Mouse (Mus musculus): ENCODE results near the gene Zfp46. TPM values are rescaled to one million over a fixed set of nuclear protein-coding genes. Genes with fewer than 3 reads are reported as not detected.
A peak's percentile ranks its signal among the peaks of the same experiment; 100 is the strongest.

Zfp46 gene
- 1.6 and 1.9 TPM in 2 replicates for polyA plus RNA-seq (2015; fragmentation: Nextera tagmentation; extraction: Ambion mirVana)

- Histone ChIP-seq H3K9ac (replicated peaks) (peak within 1 kb of the TSS; percentile 72), H3K4me2 (ENCODE audit: low read depth, low read length) (peak within 1 kb of the TSS; percentile 91), H3K9me3 (ENCODE audit: low read length) (no peaks in the 10 kb centered on the region), H3K27me3 (ENCODE audit: insufficient read depth, low read length) (no peaks in the 10 kb centered on the region), H3K4me3 (ENCODE audit: low read depth, low read length) (peak within 1 kb of the TSS; percentile 73), H3K4me1 (ENCODE audit: insufficient read depth) (peaks cover 12% of the 10 kb centered on the region), H3K27ac (ENCODE audit: low read depth) (peak within 1 kb of the TSS; percentile 77), H3K36me3 (replicated peaks; ENCODE audit: insufficient read depth, low read length) (peaks cover 11% of the 10 kb centered on the region)
- WGBS (ENCODE audit: insufficient replicate concordance) = 57% methylated on average over 5 of the region's 5 CpGs
- DNase-seq = no peak
- TF ChIP-seq EP300 (IDR thresholded peaks at IDR 0.05; ENCODE audit: low read depth) (no peak), CTCF (IDR thresholded peaks at IDR 0.05; ENCODE audit: low read depth) (no peak)
- no peak for ATAC-seq
These were observed at the start of gene Zfp46 for GRCm38 (mm10) chr4:136284455-136284854. Zfp46 (plus strand) TSS chr4:136284683.

- no peak overlapping the region for H3K9ac ChIP-seq (replicated peaks)
- no peaks in the 10 kb centered on the region for H3K9me3 ChIP-seq (ENCODE audit: low read length)
- H3K4me3 ChIP-seq (ENCODE audit: low read depth, low read length) = no peak overlapping the region
- ATAC-seq (no peak), DNase-seq (no peak)
- peaks cover 19% of the 10 kb centered on the region for H3K27me3 ChIP-seq (ENCODE audit: insufficient read depth, low read length)
- no peaks in the 10 kb centered on the region for H3K4me1 ChIP-seq (ENCODE audit: insufficient read depth)
- TF ChIP-seq CTCF (IDR thresholded peaks at IDR 0.05; ENCODE audit: low read depth) (no peak), EP300 (IDR thresholded peaks at IDR 0.05; ENCODE audit: low read depth) (no peak)
- H3K4me2 ChIP-seq (ENCODE audit: low read depth, low read length) = no peak overlapping the region
- WGBS (ENCODE audit: insufficient replicate concordance) = 41% methylated on average over 13 of the region's 13 CpGs
- no peak overlapping the region for H3K27ac ChIP-seq (ENCODE audit: low read depth)
- H3K36me3 ChIP-seq (replicated peaks; ENCODE audit: insufficient read depth, low read length) = peaks cover 10% of the 10 kb centered on the region; the same call in 1 of the 2 replicates
These were observed 45.8 kb upstream of the Zfp46 start for GRCm38 (mm10) chr4:136238669-136239068.

GRCm38 (mm10) chr4:136239111-136239510 lies 45.4 kb upstream of the Zfp46 start:
- Histone ChIP-seq H3K9ac (replicated peaks) (no peak overlapping the region), H3K27ac (ENCODE audit: low read depth) (no peak overlapping the region), H3K4me2 (ENCODE audit: low read depth, low read length) (no peak overlapping the region), H3K36me3 (replicated peaks; ENCODE audit: insufficient read depth, low read length) (peaks cover 12% of the 10 kb centered on the region; the same call in 1 of the 2 replicates), H3K4me1 (ENCODE audit: insufficient read depth) (no peaks in the 10 kb centered on the region), H3K4me3 (ENCODE audit: low read depth, low read length) (no peak overlapping the region), H3K9me3 (ENCODE audit: low read length) (no peaks in the 10 kb centered on the region), H3K27me3 (ENCODE audit: insufficient read depth, low read length) (peaks cover 22% of the 10 kb centered on the region)
- TF ChIP-seq EP300 (IDR thresholded peaks at IDR 0.05; ENCODE audit: low read depth) (no peak), CTCF (IDR thresholded peaks at IDR 0.05; ENCODE audit: low read depth) (no peak)
- WGBS (ENCODE audit: insufficient replicate concordance) = 60% methylated on average over 9 of the region's 9 CpGs
- ATAC-seq (no peak), DNase-seq (no peak)

GRCm38 (mm10) chr4:136239622-136240021 lies 44.9 kb upstream of the Zfp46 start:
- no peak overlapping the region for H3K4me2 ChIP-seq (ENCODE audit: low read depth, low read length)
- H3K9me3 ChIP-seq (ENCODE audit: low read length) = no peaks in the 10 kb centered on the region
- no peak overlapping the region for H3K27ac ChIP-seq (ENCODE audit: low read depth)
- no peak overlapping the region for H3K4me3 ChIP-seq (ENCODE audit: low read depth, low read length)
- H3K36me3 ChIP-seq (replicated peaks; ENCODE audit: insufficient read depth, low read length) = peaks cover 8% of the 10 kb centered on the region; the same call in 1 of the 2 replicates
- ATAC-seq = peak; percentile 66
- H3K4me1 ChIP-seq (ENCODE audit: insufficient read depth) = no peaks in the 10 kb centered on the region
- peak; percentile 85 for DNase-seq
- H3K9ac ChIP-seq (replicated peaks) = no peak overlapping the region
- peaks cover 24% of the 10 kb centered on the region for H3K27me3 ChIP-seq (ENCODE audit: insufficient read depth, low read length)
- WGBS (ENCODE audit: insufficient replicate concordance) = 9% methylated on average over 8 of the region's 8 CpGs
- TF ChIP-seq CTCF (IDR thresholded peaks at IDR 0.05; ENCODE audit: low read depth) (peak; percentile 86), EP300 (IDR thresholded peaks at IDR 0.05; ENCODE audit: low read depth) (no peak)

GRCm38 (mm10) chr4:136240123-136240522 lies 44.4 kb upstream of the Zfp46 start:
- H3K4me1 ChIP-seq (ENCODE audit: insufficient read depth) = no peaks in the 10 kb centered on the region
- no peaks in the 10 kb centered on the region for H3K9me3 ChIP-seq (ENCODE audit: low read length)
- peaks cover 10% of the 10 kb centered on the region; the same call in 1 of the 2 replicates for H3K36me3 ChIP-seq (replicated peaks; ENCODE audit: insufficient read depth, low read length)
- TF ChIP-seq EP300 (IDR thresholded peaks at IDR 0.05; ENCODE audit: low read depth) (no peak), CTCF (IDR thresholded peaks at IDR 0.05; ENCODE audit: low read depth) (no peak)
- no peak overlapping the region for H3K9ac ChIP-seq (replicated peaks)
- no peak for DNase-seq
- no peak overlapping the region for H3K4me2 ChIP-seq (ENCODE audit: low read depth, low read length)
- WGBS (ENCODE audit: insufficient replicate concordance) = 54% methylated on average over 14 of the region's 14 CpGs
- no peak overlapping the region for H3K27ac ChIP-seq (ENCODE audit: low read depth)
- ATAC-seq = peak; percentile 2; the same call in 1 of the 2 replicates
- H3K27me3 ChIP-seq (ENCODE audit: insufficient read depth, low read length) = peaks cover 24% of the 10 kb centered on the region
- H3K4me3 ChIP-seq (ENCODE audit: low read depth, low read length) = no peak overlapping the region

GRCm38 (mm10) chr4:136240955-136241354 lies 43.5 kb upstream of the Zfp46 start:
- DNase-seq = no peak
- peaks cover 10% of the 10 kb centered on the region; the same call in 1 of the 2 replicates for H3K36me3 ChIP-seq (replicated peaks; ENCODE audit: insufficient read depth, low read length)
- H3K9me3 ChIP-seq (ENCODE audit: low read length) = no peaks in the 10 kb centered on the region
- H3K4me3 ChIP-seq (ENCODE audit: low read depth, low read length) = no peak overlapping the region
- no peak overlapping the region for H3K9ac ChIP-seq (replicated peaks)
- no peak overlapping the region for H3K4me2 ChIP-seq (ENCODE audit: low read depth, low read length)
- TF ChIP-seq CTCF (IDR thresholded peaks at IDR 0.05; ENCODE audit: low read depth) (no peak), EP300 (IDR thresholded peaks at IDR 0.05; ENCODE audit: low read depth) (no peak)
- H3K4me1 ChIP-seq (ENCODE audit: insufficient read depth) = no peaks in the 10 kb centered on the region
- H3K27me3 ChIP-seq (ENCODE audit: insufficient read depth, low read length) = peaks cover 28% of the 10 kb centered on the region
- ATAC-seq = no peak
- WGBS (ENCODE audit: insufficient replicate concordance) = 71% methylated on average over 8 of the region's 8 CpGs
- H3K27ac ChIP-seq (ENCODE audit: low read depth) = no peak overlapping the region

Data from liver, postnatal 0 days (tissue).